Mouse (Mus musculus) kidney, postnatal 4 days (tissue): Measurements from ENCODE around the gene Akap8.

Source experiments
- DNase-seq, 2 experiments: peaks; one replicate each; pipeline ENCODE4 v3.0.0; 2021; ENCODE audit warnings: mixed read lengths in 2 of 2

Akap8 gene

GRCm38 (mm10) chr17:32348406-32348805 is 27.4 kb upstream of the Akap8 start:
- DNase-seq: no peak

DNA sequence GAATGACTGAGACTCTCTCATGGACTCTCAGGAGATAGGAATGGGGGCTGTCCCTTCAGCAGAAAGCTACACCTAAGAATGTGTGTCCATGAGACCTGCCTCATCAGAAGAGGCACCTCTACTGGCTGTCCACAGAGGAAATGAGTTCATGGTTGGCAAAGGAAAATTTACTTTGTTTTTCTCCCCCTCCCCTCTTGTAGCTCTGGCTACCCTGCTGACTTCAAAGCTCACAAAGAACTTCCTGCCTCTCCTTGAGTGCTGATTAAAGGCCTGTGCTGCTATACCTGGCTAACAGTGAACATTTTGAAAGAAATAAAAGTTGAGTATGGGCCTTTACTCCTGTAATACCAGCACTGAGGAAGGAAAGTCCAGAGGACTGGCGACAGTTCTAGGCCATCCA is 20.1 kb upstream of the Akap8 start:
- DNase-seq: no peak

GRCm38 (mm10) chr17:32340110-32340509 is 19.1 kb upstream of the Akap8 start:
- no peak for DNase-seq

DNA sequence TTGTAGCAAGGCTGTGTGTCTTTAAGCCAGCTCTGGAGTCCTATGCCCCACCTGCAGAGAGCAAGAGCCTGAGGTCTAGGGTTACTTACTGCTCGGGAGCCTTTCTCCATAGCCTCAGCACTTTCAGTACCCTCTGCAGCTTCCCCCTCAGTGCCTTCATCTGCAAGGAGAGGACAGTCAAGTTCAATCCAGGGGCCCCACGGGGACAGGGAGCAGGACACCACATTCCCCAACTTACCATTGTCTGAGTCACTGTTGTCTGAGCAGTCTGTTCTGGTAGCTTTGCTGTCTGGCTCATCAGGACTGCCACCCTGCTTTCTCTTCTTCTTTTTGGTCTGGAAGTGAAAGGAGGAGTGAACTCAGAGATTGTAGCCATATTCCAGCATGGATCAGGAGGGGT is 14.8 kb upstream of the Akap8 start:
- no peak for DNase-seq

GRCm38 (mm10) chr17:32334921-32335320 is 13.9 kb upstream of the Akap8 start:
- no peak for DNase-seq

GRCm38 (mm10) chr17:32333675-32334303 is 12.8 kb upstream of the Akap8 start:
- DNase-seq: no peak

DNA sequence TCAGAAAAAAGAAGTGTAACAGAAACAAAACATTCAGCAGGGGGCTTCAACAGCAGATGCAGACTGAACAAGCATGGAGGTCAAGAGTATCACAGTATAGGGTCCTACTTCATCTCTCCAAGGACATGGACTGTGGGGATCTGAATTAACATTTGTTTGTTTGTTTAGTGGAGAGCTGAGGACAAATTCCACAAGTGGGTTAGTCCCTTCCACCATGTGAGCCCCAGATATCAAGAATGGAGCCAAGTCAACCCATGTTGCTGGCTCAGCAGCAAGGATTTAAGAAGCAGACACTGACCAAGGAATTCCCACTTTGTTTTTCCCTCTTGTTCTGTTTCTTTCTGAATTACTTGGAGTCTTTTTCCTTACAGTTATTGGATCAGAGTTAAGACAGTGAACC is 6.5 kb upstream of the Akap8 start:
- no peak for DNase-seq

DNA sequence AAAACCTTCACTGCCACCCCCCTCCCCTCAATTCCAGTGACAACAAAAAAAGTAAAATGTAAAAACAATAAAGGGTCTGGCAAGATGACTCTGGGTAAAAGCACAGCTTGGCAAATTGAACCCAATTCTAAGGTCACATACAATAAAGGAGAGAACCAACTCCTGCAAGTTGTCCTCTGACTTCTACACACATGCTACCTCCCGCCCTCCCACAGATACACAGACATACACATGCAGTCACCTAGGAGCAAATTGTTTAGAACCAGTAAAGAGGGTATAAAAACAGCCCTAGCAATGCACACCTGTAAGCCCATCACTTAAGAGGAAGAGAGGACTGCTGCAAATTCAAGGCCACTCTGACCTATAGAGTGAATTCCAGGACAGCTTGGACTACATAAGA is 1.8 kb upstream of the Akap8 start:
- DNase-seq: no peak

DNA sequence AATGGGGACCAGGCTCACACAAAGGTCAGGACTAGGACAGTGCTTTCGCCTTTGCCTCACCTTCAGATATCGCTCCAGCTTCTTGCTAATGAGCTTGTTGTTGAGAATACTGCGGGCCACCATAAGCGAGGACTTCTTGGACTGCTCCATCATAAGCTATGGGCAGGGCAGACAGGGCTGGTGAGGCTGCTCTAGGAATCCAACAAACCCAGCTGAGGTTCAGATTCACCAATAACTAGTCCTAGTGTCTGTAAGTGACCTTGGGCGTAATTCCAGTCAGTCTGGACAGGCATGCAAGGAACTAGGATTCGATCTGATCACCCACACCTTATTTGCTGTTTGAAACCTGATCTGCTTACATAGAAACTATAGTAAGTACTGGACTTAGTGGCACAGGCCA is 798 bp upstream of the Akap8 start:
- peak in 1 of 2 experiments; percentile 21 for DNase-seq

DNA sequence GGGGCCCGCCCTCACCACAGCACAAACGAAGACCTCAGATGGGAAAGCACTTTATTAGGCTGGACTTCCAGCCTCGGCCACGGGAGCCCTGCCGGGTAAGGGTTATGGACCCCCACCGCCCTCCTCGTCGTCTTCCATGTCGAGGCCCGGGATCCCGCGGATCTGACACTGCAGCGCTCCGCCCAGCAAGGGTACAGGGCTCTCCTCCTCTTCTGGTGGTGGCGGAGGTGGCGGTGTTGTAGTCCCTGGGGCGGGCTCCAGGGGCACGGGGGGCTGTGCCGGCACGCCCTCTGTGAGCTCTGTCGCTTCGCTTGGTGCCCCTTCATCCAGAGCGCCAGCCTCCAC is 324 bp upstream of the Akap8 start:
- no peak for DNase-seq

GRCm38 (mm10) chr17:32319950-32320349 is 1.1 kb downstream of the Akap8 start:
- no peak for DNase-seq

GRCm38 (mm10) chr17:32317708-32318107 is 3.3 kb downstream of the Akap8 start:
- DNase-seq: no peak

- DNase-seq: no peak
These were observed 4.0 kb downstream of the Akap8 start for GRCm38 (mm10) chr17:32317032-32317431.

GRCm38 (mm10) chr17:32315560-32315959 is 5.5 kb downstream of the Akap8 start:
- no peak for DNase-seq

DNA sequence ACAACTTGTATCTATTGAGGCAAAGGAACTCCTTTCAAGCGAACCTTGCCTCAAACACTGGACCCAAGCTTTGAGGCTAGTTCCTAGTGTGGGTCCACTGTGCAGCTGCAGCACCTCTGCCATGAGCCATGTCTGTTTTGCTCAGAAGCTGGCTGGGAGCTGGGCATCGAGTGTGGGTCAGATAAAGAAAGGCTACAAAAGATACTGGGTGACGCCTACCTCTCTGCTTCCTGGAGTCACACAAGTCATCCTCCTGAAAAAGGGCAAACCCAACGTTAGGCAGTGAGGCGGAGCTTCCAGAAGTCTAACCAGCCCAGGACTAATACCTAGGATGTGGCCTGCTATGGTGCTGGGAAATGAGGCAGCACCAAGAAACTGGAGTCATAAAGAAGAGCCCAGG is 7.1 kb downstream of the Akap8 start:
- no peak for DNase-seq

DNA sequence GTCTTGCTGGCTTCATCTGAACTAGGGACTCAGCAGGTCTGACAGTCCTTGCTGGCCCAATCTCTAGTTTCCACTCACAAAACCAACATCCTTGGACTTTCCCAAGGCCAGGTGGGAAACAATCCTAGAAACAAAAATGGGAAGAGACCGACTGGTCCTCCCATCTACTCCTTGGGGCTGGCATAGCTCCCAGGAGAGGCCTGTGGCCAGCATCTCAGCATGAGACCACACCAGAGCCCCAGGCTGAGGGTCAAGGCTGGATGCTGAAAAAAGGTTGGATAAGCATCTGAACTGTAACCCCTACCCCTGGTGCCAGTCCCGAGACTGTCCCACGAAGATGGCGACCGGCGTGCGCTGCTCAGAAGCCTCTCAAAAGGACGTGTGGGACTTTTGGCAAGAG is 8.2 kb downstream of the Akap8 start:
- DNase-seq: no peak

- no peak for DNase-seq
These were observed 13.1 kb downstream of the Akap8 start for GRCm38 (mm10) chr17:32307963-32308362.

DNA sequence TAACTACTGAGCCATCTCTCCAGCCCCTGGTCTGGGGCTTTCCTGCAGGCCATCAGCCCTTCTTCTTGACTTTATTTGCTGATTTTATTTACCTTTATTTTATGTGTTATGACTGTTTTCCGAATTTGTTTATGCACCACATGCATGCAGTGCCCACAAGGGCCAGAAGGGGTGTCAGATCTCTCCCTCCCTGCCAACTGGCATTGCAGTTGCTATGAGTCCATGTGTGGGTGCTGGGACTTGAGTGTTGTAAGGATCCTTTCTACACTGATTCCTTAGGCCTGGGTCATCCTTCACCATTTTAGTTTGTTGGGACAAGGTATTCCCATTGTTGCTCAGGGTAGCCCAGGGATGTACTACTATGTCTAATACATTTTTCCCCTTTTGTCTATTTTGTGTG is 22.9 kb downstream of the Akap8 start:
- no peak for DNase-seq

GRCm38 (mm10) chr17:32295901-32296300 is 25.1 kb downstream of the Akap8 start:
- no peak for DNase-seq

DNA sequence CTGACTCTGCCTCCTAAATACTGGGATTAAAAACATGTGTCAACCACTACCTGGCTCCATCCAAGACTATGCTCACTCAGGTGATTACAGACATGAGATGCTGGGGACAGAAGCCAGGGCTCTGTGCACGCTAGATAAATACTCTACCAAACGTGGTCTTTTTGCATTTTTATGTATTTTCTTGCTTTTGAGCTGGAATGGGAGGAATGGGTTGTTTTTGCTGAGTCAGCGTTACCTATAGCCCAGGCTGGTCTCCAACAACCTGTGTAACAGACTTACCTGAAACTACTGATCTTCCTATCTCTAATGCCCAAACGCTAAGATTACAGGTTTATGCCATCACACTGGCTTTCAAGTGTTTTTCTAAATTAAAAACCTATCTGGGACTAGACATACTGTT is 25.9 kb downstream of the Akap8 start:
- DNase-seq: no peak

GRCm38 (mm10) chr17:32285138-32285670 is 35.8 kb downstream of the Akap8 start:
- DNase-seq: no peak

- peak; percentile 92 to 95 for DNase-seq
These were observed 36.5 kb downstream of the Akap8 start, which contains the start of gene Brd4 for GRCm38 (mm10) chr17:32284262-32285137. Brd4 (minus strand) TSS chr17:32284722.

- DNase-seq: peak; percentile 68 to 81
These were observed 37.2 kb downstream of the Akap8 start for GRCm38 (mm10) chr17:32283771-32284221.

DNA sequence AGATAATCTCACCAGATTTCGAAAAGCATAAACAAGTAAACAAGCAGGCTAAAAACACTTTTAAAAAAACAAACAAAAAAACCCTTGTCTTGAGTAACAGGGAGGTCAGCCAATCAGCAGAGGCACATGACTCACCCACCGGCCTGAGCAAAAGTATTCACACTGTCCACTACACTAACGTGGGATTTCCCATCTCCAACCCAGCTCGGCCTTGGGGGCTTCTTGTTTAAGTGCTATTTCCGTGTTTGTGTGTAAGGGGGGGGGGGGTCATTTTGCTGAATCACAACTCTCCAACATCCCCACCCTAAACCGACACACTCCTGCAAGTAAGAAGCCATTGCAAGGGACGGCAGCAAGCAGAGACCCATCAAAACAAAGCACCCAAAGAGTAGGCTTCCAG is 37.7 kb downstream of the Akap8 start:
- peak; percentile 31 to 56 for DNase-seq
